Mouse (Mus musculus) fibroblast of lung, adult 2 months (primary cell): ENCODE results near the gene Mitf.

ENCODE experiments used
- DNase-seq: peaks from one replicate; pipeline ENCODE4 v3.0.0-alpha.2; 2011; ENCODE audit warnings: low read depth

The Mitf gene

DNA sequence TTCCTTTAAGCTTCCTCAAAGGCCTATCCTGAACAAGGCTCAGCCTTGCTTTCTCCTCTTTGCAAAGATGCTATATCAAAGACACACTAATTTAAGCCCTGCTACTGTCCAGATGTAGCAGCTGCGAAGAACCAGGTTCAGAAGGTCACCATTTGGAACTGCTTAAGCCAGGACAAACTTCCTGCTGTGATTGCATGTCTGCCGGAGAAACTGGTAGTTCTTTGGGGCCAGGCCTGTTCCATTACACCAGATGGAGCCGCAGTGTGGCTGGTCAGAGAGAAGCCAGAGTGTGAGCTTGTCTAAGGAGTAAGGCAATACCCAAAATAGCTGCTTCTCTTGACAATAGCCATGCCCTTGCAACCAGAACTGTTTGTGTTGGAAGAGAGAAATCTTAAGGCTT is 75.1 kb downstream of the Mitf start:
- DNase-seq = no peak

DNA sequence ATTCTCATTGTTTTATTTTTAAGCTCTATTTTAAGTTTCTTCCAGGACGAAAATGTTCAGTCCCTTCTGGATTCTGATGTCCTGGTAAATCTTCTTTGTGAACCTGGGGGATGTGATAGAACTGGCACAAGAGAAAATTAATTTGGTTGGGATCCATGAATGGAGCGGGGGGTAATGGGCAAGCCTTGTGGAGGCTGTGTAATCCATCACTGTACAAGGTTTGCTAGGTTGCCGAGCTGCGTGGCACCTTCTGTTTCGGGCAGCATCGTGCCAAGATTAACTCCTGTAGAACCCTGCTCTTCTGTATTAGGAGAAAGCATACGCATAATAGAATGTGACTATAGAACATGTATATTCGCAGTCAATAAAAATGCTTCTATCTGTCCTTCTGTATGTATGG is 76.1 kb downstream of the Mitf start:
- no peak for DNase-seq

DNA sequence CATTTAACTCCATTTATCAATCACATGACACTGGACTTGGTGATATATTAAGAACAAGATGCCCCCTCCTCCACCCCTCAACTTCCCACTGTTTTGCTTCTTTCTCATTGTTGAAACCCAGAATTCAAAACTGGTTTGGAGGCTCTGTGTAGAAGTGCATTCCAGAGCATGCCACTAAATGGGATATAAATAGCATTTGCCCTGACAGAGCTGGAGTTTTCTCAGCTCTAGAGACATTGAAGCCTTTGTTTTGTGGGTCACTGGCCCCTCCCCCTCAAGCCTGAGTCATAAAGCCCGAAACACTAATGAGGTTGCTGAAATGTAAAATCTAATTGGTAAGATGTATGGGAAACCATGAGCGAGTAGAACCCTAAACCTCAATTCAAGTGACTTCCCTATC is 76.6 kb downstream of the Mitf start:
- peak; percentile 73 for DNase-seq

DNA sequence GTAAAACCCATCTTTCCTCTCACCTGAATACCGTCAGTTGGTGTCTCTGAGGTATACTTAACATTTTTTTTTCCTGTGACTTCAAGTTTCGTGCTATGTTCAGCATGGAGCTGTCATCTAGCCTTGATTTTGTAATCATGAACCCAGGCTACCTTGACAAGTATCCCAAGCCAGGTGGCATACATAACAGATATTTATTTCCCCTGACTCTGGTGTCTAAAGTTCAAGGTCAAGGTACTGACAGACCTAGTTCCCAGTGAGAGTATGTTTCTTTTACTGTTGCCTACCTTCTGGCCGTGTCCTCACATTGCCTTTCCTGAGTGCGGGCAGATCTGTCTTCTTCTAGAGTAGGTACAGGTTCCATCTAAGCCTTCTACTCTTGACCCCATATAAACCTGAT is 78.1 kb downstream of the Mitf start:
- DNase-seq = no peak

DNA sequence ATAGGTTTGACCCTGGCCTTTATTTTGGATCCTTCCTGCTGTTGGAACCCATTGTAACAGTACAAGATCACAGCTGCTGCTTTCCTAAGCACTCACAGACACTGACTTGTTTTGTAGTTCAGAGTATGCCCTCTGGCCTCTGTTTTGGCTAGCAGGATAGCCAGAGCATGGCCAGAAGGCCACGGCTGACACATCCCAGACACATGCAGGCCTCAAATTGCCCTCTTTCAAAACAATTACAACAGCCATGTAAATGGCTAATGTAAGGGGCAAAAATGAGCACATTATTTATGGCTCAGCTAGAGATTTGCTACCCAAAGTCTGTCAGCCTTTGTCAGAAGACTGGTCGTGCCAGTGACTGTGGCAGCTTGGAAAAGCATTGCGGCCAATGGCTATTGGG is 78.8 kb downstream of the Mitf start:
- no peak for DNase-seq

DNA sequence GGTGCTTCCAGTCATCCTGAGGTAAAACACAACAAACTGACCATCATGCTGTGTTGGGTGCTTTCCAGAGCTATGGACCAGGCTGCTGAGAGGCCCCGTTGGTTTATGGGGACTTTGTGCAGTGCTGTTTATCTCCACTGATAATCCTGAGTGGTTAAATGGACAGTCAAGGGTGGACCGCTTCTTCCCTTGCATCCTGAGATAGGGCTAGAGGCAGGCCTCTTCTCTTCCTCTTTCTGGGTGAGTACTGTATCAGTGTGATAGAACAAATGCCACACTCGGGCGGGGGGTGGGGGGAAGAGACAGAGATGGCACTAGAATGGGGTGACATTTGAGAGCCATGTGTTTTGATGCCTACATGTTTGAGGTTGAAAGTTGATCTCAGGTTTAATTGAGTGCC is 81.0 kb downstream of the Mitf start:
- no peak for DNase-seq

GRCm38 (mm10) chr6:97888596-97888995 is 81.7 kb downstream of the Mitf start:
- DNase-seq = no peak

DNA sequence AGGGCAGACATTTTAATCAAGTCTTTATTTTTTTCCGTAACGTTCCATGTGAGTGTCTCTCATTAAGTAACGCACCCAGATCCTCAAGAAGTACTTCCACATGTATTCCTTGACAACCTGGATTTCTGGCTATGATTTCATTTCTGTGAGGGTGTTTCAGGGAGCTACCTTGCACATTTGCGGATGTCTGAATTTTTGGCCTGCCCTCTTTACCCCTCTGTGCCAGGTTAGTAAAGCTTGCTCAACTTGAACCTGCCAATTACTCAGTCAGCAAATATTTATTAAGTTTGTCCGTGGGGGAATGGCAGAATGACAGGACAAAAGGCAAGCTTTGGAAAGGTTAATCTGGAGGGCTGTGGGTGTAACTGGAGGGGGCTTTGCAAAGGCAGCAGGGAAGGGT is 86.7 kb downstream of the Mitf start:
- no peak for DNase-seq

DNA sequence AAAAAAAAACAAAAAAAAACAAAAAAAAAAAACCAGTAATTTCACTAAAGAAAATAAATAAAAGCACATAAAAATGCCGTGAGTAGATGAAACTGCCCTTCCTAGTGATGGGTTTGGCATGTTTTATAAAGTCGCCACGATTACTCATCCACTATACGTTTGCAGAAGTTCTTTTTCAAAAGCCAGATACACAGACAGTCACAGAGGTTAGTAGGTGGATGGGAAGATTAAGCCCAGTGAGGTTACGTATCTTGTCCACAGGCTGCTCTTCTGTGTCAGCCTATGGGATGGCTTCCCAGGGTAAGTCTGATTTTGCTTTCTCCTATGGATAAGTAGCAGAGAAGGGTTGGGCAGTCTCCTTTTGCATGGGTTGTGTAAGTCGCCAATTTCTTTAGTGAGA is 90.3 kb downstream of the Mitf start:
- DNase-seq = no peak

DNA sequence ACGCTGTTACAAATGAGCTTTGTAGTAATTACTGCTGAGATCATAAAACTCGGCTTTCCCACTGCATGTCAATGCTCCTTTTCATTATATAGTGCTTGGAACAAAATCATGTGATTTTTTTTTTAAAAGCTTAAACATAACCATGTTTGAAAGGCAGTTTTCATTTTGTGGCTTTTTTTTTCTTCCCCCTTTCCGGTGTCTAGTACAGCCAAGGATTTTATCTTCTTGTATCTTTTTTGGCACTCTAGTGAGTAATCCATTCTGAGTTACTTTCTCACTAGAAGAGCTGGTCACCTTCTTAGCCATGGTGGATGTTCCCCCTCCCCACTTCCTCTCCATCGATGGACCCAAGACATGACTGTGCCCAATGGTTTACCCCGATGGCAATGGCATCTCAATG is 91.2 kb downstream of the Mitf start:
- DNase-seq = no peak

- no peak for DNase-seq
These were observed 94.7 kb downstream of the Mitf start for GRCm38 (mm10) chr6:97901561-97901960.

DNA sequence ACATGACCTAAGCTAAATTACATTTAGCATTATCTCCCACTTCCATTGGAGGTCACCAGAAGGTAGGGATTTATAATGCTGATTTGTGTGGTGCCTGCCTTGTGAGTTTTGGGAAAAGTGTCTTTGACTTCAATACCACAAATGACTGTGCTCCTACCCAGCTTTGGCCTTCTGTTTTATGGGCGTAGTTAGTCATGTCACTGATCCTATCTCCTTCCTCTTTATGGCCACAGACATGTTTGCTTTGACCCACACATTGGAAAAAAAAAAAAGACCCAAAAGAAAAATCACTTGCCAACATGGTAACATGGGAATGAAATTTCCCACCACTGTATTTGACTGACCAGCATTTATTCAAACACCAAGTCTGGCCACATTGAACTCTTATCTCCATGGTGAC is 95.4 kb downstream of the Mitf start:
- DNase-seq = no peak

DNA sequence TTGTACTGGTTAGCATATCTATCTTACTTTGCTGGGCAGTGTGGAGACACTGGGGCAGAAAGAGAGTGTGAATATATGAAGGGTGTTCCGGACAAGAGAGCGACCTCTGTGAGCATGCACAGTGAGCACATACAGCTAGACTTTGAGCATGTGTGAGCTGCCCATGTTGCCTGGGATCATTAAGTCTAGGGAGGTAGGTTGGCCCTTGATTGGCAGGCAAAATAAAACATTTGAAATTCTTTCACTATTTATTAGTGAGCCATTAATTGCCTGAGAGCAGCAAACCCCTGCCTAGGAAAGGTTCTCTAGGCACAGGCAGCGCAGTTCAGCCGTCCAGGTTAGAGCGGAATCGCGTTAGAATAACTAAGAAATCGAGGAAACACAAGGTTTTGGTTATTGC is 107.9 kb downstream of the Mitf start:
- DNase-seq = no peak

- DNase-seq = no peak
These were observed 109.6 kb downstream of the Mitf start for GRCm38 (mm10) chr6:97916386-97916903.

DNA sequence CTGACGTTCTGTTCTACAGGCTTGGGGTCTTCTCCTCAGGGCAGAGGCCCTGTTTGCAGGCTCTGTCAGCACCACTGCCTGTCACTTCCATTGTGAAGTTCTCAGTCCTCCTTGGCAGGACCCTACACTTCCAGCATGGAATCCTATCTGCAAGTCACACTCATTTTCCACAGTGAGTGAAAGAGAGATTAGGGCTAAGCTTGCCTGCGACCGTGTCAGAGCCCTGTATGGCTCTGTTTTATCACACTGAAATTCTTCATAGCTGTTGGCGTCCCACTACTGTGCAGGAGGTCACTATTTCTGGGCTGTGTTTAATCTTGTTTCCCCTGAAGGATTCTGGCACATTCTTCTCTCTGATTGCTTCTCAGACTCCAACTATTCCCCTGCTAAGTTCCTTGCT is 111.2 kb downstream of the Mitf start:
- DNase-seq = no peak

DNA sequence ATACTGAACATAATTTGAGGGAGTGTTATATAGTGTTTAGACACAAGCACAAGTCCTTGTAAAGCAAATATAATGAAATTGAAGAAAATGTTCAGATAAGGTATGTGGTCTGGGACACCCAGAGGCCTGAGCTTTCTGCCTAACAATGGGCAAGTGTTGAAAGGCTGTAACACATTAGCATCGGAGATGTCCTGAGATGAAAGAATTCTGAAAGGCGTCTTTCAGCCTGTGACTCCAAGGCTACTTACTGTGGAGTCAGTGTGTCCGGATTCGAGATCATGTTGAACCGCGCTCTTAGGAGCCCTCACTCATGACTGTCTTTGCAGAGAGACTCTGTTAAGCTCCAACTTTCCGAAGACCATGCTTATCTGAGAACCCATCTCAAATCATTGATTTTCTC is 111.6 kb downstream of the Mitf start:
- no peak for DNase-seq

DNA sequence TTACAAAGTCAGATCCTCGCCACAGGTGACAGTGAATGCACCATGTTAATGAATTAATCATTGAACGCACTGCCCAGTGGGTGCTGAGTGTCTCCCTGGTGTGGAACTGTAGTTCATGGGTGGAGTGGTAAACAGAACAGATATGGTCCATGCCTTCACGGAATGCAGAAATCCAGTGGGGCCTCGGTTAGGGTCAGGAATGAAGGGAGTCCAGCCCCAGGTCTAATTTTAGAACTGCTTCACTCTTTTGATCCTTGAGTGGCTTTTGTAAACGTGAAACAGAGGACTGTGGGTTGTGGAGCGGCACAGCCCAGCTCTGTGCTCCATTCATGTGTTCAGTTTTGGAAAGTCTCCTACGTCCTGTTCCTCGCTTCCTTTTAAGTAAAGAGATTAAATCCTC is 112.4 kb downstream of the Mitf start:
- DNase-seq = no peak

DNA sequence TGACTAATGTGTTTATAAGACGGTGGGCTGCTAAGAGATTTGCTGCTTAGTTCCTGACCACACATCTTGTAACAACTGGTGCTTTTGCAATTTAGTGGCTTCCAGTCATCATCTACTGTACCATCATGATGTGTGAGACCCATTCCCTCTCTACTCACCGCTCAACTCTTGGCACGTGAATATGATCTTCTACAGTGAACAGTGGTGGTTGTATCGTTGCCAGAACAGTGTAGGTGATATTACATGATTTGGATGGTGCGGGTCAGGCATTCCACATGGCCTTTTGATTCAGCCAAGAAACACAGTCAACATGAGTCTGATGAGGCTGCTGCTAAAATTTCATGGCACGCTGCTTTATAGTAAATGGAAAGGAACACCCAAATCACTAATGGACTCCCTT is 114.7 kb downstream of the Mitf start:
- DNase-seq = no peak

DNA sequence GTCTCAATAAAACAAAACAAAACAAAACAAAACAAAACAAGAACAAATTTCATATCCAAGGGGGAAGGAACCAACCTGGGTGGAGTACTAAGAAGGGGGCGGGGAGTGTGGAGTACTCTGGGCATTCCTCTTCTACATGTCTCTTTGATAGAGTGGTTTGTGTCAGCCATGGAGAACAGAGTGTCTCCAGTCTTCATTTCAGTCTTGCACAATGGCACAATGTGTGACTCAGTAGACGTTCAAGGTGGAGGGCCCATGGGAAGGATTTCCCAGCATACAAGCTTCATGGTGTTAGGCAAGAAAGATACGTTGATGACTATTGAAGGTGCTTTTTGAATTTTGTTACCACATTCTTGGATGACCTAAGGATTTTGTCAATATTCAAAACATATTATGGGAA is 117.4 kb downstream of the Mitf start:
- DNase-seq = no peak

GRCm38 (mm10) chr6:97929051-97929450 is 122.2 kb downstream of the Mitf start:
- DNase-seq = no peak

DNA sequence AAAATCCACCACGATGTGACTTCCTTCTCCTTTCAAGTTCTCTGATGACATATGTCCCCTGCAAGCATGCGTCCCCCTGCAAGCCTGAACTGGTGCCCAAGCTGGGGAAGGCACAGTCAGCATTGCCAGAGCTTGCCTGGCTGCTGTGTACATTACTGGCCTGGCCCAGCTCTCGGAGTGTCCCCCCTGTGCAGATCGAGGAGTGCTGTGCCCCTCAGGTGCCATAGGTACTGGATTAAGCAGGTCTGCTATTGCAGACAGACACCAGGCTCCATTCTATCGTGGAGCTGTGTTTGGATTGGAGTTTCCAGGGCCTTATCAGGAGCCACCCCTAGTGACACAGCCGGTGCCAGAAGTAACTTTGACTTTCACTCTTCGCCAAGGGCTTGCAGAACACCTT is 122.6 kb downstream of the Mitf start:
- DNase-seq = no peak

DNA sequence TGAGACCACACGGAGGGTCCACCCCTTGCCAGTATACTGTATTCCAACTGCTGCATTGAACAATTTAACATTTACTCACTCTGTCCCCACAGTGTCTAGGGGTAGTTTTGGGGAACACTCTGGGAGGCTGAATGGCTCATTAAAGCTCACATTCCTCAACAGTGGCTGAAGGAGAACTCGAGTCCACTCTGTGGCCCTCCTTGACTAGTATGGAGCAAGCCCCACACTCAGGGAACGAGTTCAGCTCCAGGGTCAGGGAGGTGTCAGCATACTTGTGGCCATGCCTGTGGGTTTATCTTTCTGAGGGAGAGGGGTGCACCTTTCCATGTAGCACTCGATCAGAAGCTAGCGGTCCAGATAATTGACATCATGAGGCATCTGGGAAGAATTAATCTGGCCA is 130.3 kb downstream of the Mitf start:
- DNase-seq = no peak

DNA sequence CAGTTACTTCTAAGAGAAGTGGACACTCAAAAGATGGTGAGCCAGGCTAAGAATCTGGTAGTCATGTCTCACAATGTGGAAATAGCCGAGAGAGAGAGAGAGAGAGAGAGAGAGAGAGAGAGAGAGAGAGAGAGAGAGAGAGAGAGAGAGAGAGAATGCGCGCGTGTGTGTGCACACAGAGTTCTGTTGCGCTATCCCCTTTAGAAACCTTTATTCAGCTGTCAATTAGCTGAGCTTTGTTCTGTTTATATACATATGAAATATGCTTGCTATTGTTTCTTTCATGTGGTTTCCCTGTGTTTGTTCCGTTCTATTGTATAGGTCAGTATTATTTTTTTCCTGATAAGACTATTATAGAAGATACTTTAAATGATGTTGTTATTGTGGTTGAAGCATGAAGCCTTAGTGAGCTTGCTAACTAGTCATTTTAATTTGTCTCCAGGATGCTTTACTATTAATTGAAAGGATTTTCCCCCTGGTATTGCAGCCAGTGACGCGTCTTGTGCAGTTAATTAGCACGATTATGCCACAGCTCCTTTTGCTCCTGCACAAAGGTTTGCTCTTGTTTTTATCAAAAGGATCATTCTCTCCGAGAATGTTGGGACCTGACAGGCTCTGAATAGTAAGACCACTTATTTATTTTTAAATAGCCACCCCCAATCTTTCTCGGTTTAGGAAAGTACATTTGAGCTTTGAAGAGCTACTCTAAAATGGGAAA is 131.2 kb downstream of the Mitf start:
- no peak for DNase-seq

- DNase-seq = no peak
These were observed 134.1 kb downstream of the Mitf start for GRCm38 (mm10) chr6:97940916-97941315.
